8 mouse cellular contexts compared by ENCODE assay signal in the genomic region with DNA sequence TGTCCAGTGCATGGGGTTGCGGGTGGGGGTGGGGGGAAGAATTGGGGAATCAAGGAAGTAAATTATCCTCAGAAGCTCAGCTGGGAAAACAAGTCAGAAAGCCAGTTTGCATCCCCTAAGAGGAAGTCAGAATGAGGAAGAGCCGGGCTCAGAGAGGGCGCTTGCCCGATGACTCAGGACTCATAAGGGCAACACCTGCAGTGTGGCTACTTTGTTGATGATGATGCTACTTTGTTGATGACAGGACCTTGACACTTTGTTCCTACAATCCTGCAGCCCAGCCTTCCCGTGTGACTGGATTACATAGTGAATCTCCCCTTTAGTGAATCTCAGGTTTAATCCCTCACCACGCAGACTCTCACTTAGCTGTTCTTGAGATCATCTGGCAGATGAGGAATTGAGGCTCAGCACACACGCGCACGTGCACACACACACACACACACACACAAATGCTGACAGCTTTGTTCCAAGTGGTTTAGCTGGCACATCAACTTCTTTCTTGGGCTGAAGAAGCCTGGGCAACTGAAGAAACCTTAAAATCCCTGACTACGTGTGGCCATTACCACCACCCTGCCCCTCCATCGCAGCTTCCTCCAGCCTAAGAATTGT. TPM values are rescaled to one million over a fixed set of nuclear protein-coding genes. Genes with fewer than 3 reads are reported as not detected.
A peak's percentile ranks its signal among the peaks of the same experiment; 100 is the strongest.
DNase-seq lines count a peak whose midpoint lies in the region; ATAC-seq and TF ChIP-seq lines count a peak whose summit lies in the region.
"Had no signal": no experiment of that assay in that cellular context is flagged by ENCODE, and none has a peak within 500 bp of the region (broad histone marks: within the 10 kb centered on the region; RNA-seq: fewer than 3 reads in every experiment).

No protein-coding gene starts in this region.

- H3K9me3 ChIP-seq in kidney, embryonic 16.5 days (ENCODE audit: low read length): no peaks in the 10 kb centered on the region
- no peaks in the 10 kb centered on the region for H3K9me3 ChIP-seq in embryonic facial prominence, embryonic 13.5 days

- H3K36me3 ChIP-seq in kidney, embryonic 16.5 days (ENCODE audit: insufficient read depth, low read length): peaks cover 4% of the 10 kb centered on the region; the same call in 1 of the 2 replicates
- H3K36me3 ChIP-seq in embryonic facial prominence, embryonic 13.5 days: 0 out of 2 replicates have a peak, but pooled peaks cover 3% of the 10 kb centered on the region

- 69% methylated on average over 11 of the region's 11 CpGs for WGBS in kidney, embryonic 16.5 days
- 37% methylated on average over 11 of the region's 11 CpGs for WGBS in bone marrow, adult 2 months
- WGBS in embryonic facial prominence, embryonic 13.5 days: 83% methylated on average over 11 of the region's 11 CpGs

- no peaks in the 10 kb centered on the region for H3K27me3 ChIP-seq in kidney, embryonic 16.5 days (ENCODE audit: insufficient read depth, low read length)
- no peaks in the 10 kb centered on the region for H3K27me3 ChIP-seq in embryonic facial prominence, embryonic 13.5 days

- no peak for ATAC-seq in kidney, embryonic 16.5 days (ENCODE audit: low FRiP score, low TSS enrichment)
- ATAC-seq in embryonic facial prominence, embryonic 13.5 days (ENCODE audit: insufficient number of reproducible peaks, insufficient read depth, low FRiP score, low TSS enrichment, low read depth): no peak
- peak; percentile 77 for ATAC-seq in monocyte, adult 5-6 weeks (replicated peaks; ENCODE audit: insufficient number of reproducible peaks, low FRiP score, low TSS enrichment, poor library complexity, severe bottlenecking)

- no peak for DNase-seq in kidney, postnatal 36 days
- DNase-seq in cerebellum, adult 11 months: no peak
- DNase-seq in gastrocnemius, adult 8-10 months (ENCODE audit: low spot score in 2 of 2): no peak
- DNase-seq: thymus, postnatal 4 days had no signal

- no peak for TF ChIP-seq POLR2A in bone marrow, adult 2 months (IDR thresholded peaks at IDR 0.05; ENCODE audit: borderline replicate concordance, control insufficient read depth, low read depth, low read length)

- H3K27ac ChIP-seq in kidney, embryonic 16.5 days (ENCODE audit: low read length): peak overlapping the region; percentile 66; the same call in 1 of the 2 replicates
- peak overlapping the region; percentile 59; the same call in 1 of the 2 replicates for H3K27ac ChIP-seq in bone marrow, adult 2 months (ENCODE audit: control insufficient read depth, insufficient read depth, low read depth, low read length, poor library complexity)
- peak overlapping the region; percentile 45; the same call in 1 of the 2 replicates for H3K27ac ChIP-seq in embryonic facial prominence, embryonic 13.5 days

- TF ChIP-seq CTCF in bone marrow, adult 2 months (IDR thresholded peaks at IDR 0.05; ENCODE audit: control insufficient read depth, insufficient read depth, low read length): no peak

- peaks cover 68% of the 10 kb centered on the region for H3K4me1 ChIP-seq in kidney, embryonic 16.5 days (ENCODE audit: insufficient read depth, low read length)
- H3K4me1 ChIP-seq in bone marrow, adult 2 months (ENCODE audit: control insufficient read depth, insufficient read depth, low read length): peaks cover 2% of the 10 kb centered on the region
- H3K4me1 ChIP-seq in embryonic facial prominence, embryonic 13.5 days: peaks cover 61% of the 10 kb centered on the region

- no peak overlapping the region for H3K4me2 ChIP-seq in kidney, embryonic 16.5 days (replicated peaks; ENCODE audit: low read depth, low read length)
- no peak overlapping the region for H3K4me2 ChIP-seq in embryonic facial prominence, embryonic 13.5 days

- no peak overlapping the region for H3K4me3 ChIP-seq in kidney, embryonic 16.5 days (ENCODE audit: low read length)
- H3K4me3 ChIP-seq in bone marrow, adult 2 months (replicated peaks; ENCODE audit: control insufficient read depth, low read depth, low read length): no peak overlapping the region
- no peak overlapping the region for H3K4me3 ChIP-seq in embryonic facial prominence, embryonic 13.5 days

- H3K9ac ChIP-seq in kidney, embryonic 16.5 days (replicated peaks; ENCODE audit: low read length): no peak overlapping the region
- no peak overlapping the region for H3K9ac ChIP-seq in embryonic facial prominence, embryonic 13.5 days

RNA-seq across cellular contexts. Expression of gene Tpcn1, which starts 18.1 kb away (rescaled TPM):
- 30.6 and 34.1 TPM in 2 replicates for polyA plus RNA-seq in kidney, embryonic 16.5 days (2015; fragmentation: Nextera tagmentation; extraction: Ambion mirVana)
- 34.6 and 46.7 TPM in 2 replicates for polyA plus RNA-seq in bone marrow, adult 2 months (2011; ENCODE audit: insufficient read depth, insufficient read length, low replicate concordance, missing spikeins)
- polyA plus RNA-seq in embryonic facial prominence, embryonic 13.5 days (2015; fragmentation: Nextera tagmentation; extraction: Ambion mirVana): 21.0 and 22.3 TPM in 2 replicates
- total RNA-seq in monocyte, adult 5-6 weeks (2017): 8.1 to 8.8 TPM (median 8.5 TPM) in 3 replicates
- total RNA-seq in gastrocnemius, adult 8-10 months (2022): 10 to 100 TPM; 39.3 to 42.7 (median 41.5) TPM

RNA-seq across cellular contexts. Expression of gene Iqcd, which starts 18.4 kb away (rescaled TPM):
- polyA plus RNA-seq in kidney, embryonic 16.5 days (2015; fragmentation: Nextera tagmentation; extraction: Ambion mirVana): 1.5 TPM in 2 replicates
- 3.7 and 7.2 TPM in 2 replicates for polyA plus RNA-seq in bone marrow, adult 2 months (2011; ENCODE audit: insufficient read depth, insufficient read length, low replicate concordance, missing spikeins)
- 0.60 and 0.80 TPM in 2 replicates for polyA plus RNA-seq in embryonic facial prominence, embryonic 13.5 days (2015; fragmentation: Nextera tagmentation; extraction: Ambion mirVana)
- total RNA-seq in monocyte, adult 5-6 weeks (2017): 0.57 TPM in 1 of 3 replicates, not detected in the others
- not detected for total RNA-seq in gastrocnemius, adult 8-10 months (2022)

RNA-seq across cellular contexts. Expression of gene Rita1, which starts 42.0 kb away (rescaled TPM):
- polyA plus RNA-seq in kidney, embryonic 16.5 days (2015; fragmentation: Nextera tagmentation; extraction: Ambion mirVana): 18.0 and 18.4 TPM in 2 replicates
- 1.9 and 3.4 TPM in 2 replicates for polyA plus RNA-seq in bone marrow, adult 2 months (2011; ENCODE audit: insufficient read depth, insufficient read length, low replicate concordance, missing spikeins)
- polyA plus RNA-seq in embryonic facial prominence, embryonic 13.5 days (2015; fragmentation: Nextera tagmentation; extraction: Ambion mirVana): 16.2 and 17.6 TPM in 2 replicates
- total RNA-seq in monocyte, adult 5-6 weeks (2017): 0.43 to 4.0 TPM (median 1.1 TPM) in 3 replicates
- total RNA-seq in gastrocnemius, adult 8-10 months (2022): 1 to 10 TPM; 4.9 to 8.3 (median 6.4) TPM

RNA-seq across cellular contexts. Expression of gene Ddx54, which starts 42.1 kb away (rescaled TPM):
- 53.7 and 54.8 TPM in 2 replicates for polyA plus RNA-seq in kidney, embryonic 16.5 days (2015; fragmentation: Nextera tagmentation; extraction: Ambion mirVana)
- polyA plus RNA-seq in bone marrow, adult 2 months (2011; ENCODE audit: insufficient read depth, insufficient read length, low replicate concordance, missing spikeins): 17.2 and 32.0 TPM in 2 replicates
- 45.6 and 46.8 TPM in 2 replicates for polyA plus RNA-seq in embryonic facial prominence, embryonic 13.5 days (2015; fragmentation: Nextera tagmentation; extraction: Ambion mirVana)
- 42.2 to 59.5 TPM (median 55.9 TPM) in 3 replicates for total RNA-seq in monocyte, adult 5-6 weeks (2017)
- 10 to 100 TPM; 16.7 to 19.7 (median 17.3) TPM for total RNA-seq in gastrocnemius, adult 8-10 months (2022)

RNA-seq across cellular contexts. Expression of gene Slc8b1, which starts 59.4 kb away (rescaled TPM):
- 10.1 and 14.2 TPM in 2 replicates for polyA plus RNA-seq in kidney, embryonic 16.5 days (2015; fragmentation: Nextera tagmentation; extraction: Ambion mirVana)
- polyA plus RNA-seq in bone marrow, adult 2 months (2011; ENCODE audit: insufficient read depth, insufficient read length, low replicate concordance, missing spikeins): 18.8 and 45.1 TPM in 2 replicates
- 5.0 and 5.9 TPM in 2 replicates for polyA plus RNA-seq in embryonic facial prominence, embryonic 13.5 days (2015; fragmentation: Nextera tagmentation; extraction: Ambion mirVana)
- 72.9 to 104 TPM (median 90.4 TPM) in 3 replicates for total RNA-seq in monocyte, adult 5-6 weeks (2017)
- 10 to 100 TPM in 1 of 4 experiments, 1 to 10 TPM in 3; 6.0 to 10.7 (median 6.5) TPM for total RNA-seq in gastrocnemius, adult 8-10 months (2022)
